Mouse (Mus musculus) limb, embryonic 11.5 days (tissue): ENCODE results near the gene 4931429L15Rik. TPM values are rescaled to one million over a fixed set of nuclear protein-coding genes. Genes with fewer than 3 reads are reported as not detected.

Experiments used
- ATAC-seq: fragments of 200-750 bp; cut with Nextera tagmentation; 2 replicates; pipeline ENCODE4 v1.8.0; 2017; ENCODE audit warnings: low read depth; ENCODE audit not compliant: insufficient number of reproducible peaks, low FRiP score, low TSS enrichment
- DNase-seq: peaks from one replicate; pipeline ENCODE4 v3.0.0-alpha.2; 2015; ENCODE audit warnings: low spot score
- H3K27ac ChIP-seq: fragments of 300-500 bp; sonication (generic); replicated peaks from 2 replicates; pipeline ENCODE4 v1.5.1; 2014; ENCODE audit warnings: low read depth, mild to moderate bottlenecking, low read length
- H3K27me3 ChIP-seq: fragments of 300-500 bp; sonication (generic); 2 replicates; pipeline ENCODE4 v1.6.1; 2014; ENCODE audit warnings: mild to moderate bottlenecking, low read length, mixed read lengths; ENCODE audit not compliant: control insufficient read depth, insufficient read depth
- H3K36me3 ChIP-seq: fragments of 300-500 bp; sonication (generic); 2 replicates; pipeline ENCODE4 v1.6.1; 2014; ENCODE audit warnings: mild to moderate bottlenecking, low read length, moderate library complexity, mixed read lengths; ENCODE audit not compliant: control insufficient read depth, insufficient read depth
- H3K4me1 ChIP-seq: fragments of 300-500 bp; sonication (generic); 2 replicates; pipeline ENCODE4 v1.6.1; 2014; ENCODE audit warnings: low read length, mixed read lengths; ENCODE audit not compliant: control insufficient read depth, insufficient read depth
- H3K4me2 ChIP-seq: fragments of 300-500 bp; sonication (generic); 2 replicates; pipeline ENCODE4 v1.6.1; 2014; ENCODE audit warnings: low read depth, mild to moderate bottlenecking, moderate library complexity; ENCODE audit not compliant: severe bottlenecking
- H3K4me3 ChIP-seq: fragments of 300-500 bp; sonication (generic); 2 replicates; pipeline ENCODE4 v1.5.1; 2014; ENCODE audit warnings: low read depth, low read length
- H3K9ac ChIP-seq: fragments of 300-500 bp; sonication (generic); 2 replicates; pipeline ENCODE4 v1.6.1; 2014; ENCODE audit warnings: mild to moderate bottlenecking, low read length
- H3K9me3 ChIP-seq: fragments of 300-500 bp; sonication (generic); 2 replicates; pipeline ENCODE4 v1.6.1; 2016; ENCODE audit warnings: low read length; ENCODE audit not compliant: control insufficient read depth
- WGBS: fragments of 180-500 bp; shearing (Covaris S2); extraction: QIAGEN DNeasy Blood & Tissue Kit; methylation state at CpG from one replicate; pipeline ENCODE4 v1.1.7; 2014; 5-methylcytosine and 5-hydroxymethylcytosine counted together
- polyA plus RNA-seq: library from polyadenylated mRNA; unstranded; fragments of >200 nt; fragmentation: Nextera tagmentation; extraction: Ambion mirVana; gene quantifications from 2 replicates; pipeline ENCODE4 v1.2.1, GENCODE M21; 2014

The 4931429L15Rik gene
- polyA plus RNA-seq, 1 experiment from 2014 or later = 0.08 TPM

- Histone ChIP-seq H3K9me3 (no peaks in the 10 kb centered on the region), H3K4me2 (peak within 1 kb of the TSS; percentile 64), H3K4me3 (peak within 1 kb of the TSS; percentile 92), H3K4me1 (peaks cover 5% of the 10 kb centered on the region), H3K36me3 (peaks cover 15% of the 10 kb centered on the region; the same call in 1 of the 2 replicates), H3K27me3 (no peaks in the 10 kb centered on the region), H3K27ac (peak within 1 kb of the TSS; percentile 87), H3K9ac (peak within 1 kb of the TSS; percentile 88)
- DNase-seq (peak; percentile 93), ATAC-seq (peak; percentile 92)
- under 1% methylated on average over 55 of the region's 55 CpGs for WGBS
Measured at GRCm38 (mm10) chr9:46282631-46283436, 37.0 kb downstream of the 4931429L15Rik start, which contains the start of gene Bud13. TSS of gene Bud13 (plus strand) at chr9:46283008.

GRCm38 (mm10) chr9:46274494-46274893, 45.3 kb downstream of the 4931429L15Rik start:
- WGBS = 86% methylated on average over 9 of the region's 9 CpGs
- Histone ChIP-seq H3K4me2 (no peak overlapping the region), H3K4me1 (0 out of 2 replicates have a peak, but pooled peaks cover 3% of the 10 kb centered on the region), H3K9me3 (no peaks in the 10 kb centered on the region), H3K27ac (no peak overlapping the region), H3K27me3 (peaks cover 4% of the 10 kb centered on the region; the same call in 1 of the 2 replicates), H3K36me3 (peaks cover 11% of the 10 kb centered on the region), H3K4me3 (no peak overlapping the region), H3K9ac (no peak overlapping the region)
- ATAC-seq (no peak), DNase-seq (no peak)

GRCm38 (mm10) chr9:46272677-46273454, 46.9 kb downstream of the 4931429L15Rik start, which contains the start of gene Zpr1:
TSS of gene Zpr1 (plus strand) at chr9:46273064.
- H3K9me3 ChIP-seq = no peaks in the 10 kb centered on the region
- peak within 1 kb of the TSS; percentile 84 for H3K4me2 ChIP-seq
- peaks cover 6% of the 10 kb centered on the region for H3K36me3 ChIP-seq
- H3K27me3 ChIP-seq = peaks cover 4% of the 10 kb centered on the region; the same call in 1 of the 2 replicates
- H3K9ac ChIP-seq = peak within 1 kb of the TSS; percentile 63
- H3K4me1 ChIP-seq = 0 out of 2 replicates have a peak, but pooled peaks cover 3% of the 10 kb centered on the region
- peak; percentile 91 for DNase-seq
- ATAC-seq = peak; percentile 88
- H3K27ac ChIP-seq = no peak within 1 kb of the TSS
- WGBS = 7% methylated on average over 45 of the region's 45 CpGs
- H3K4me3 ChIP-seq = peak within 1 kb of the TSS; percentile 88

DNA sequence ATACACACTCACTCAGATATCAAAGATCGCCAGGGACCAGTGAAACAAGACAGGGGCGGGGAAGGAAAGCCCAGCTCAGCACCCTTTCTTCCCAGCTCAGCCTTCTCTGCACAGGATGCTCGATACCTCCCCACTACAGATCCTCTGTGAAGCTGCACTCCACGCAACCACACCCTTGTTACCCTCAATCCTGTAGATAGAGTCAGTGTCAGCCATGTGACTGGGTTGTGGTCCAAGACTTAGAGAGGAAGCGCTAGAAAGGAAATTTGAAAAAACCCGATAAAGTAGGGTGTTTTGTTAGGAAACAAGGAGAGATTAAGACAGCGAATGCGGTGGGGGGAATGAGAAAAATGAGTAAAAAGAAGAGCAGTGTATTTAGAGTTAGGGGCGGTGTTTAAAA, 47.7 kb downstream of the 4931429L15Rik start:
- Histone ChIP-seq H3K4me2 (no peak overlapping the region), H3K27ac (no peak overlapping the region), H3K36me3 (peaks cover 6% of the 10 kb centered on the region), H3K27me3 (peaks cover 4% of the 10 kb centered on the region; the same call in 1 of the 2 replicates), H3K9ac (no peak overlapping the region), H3K9me3 (no peaks in the 10 kb centered on the region), H3K4me1 (0 out of 2 replicates have a peak, but pooled peaks cover 3% of the 10 kb centered on the region), H3K4me3 (no peak overlapping the region)
- 84% methylated on average over 9 of the region's 9 CpGs for WGBS
- DNase-seq = no peak
- no peak for ATAC-seq

DNA sequence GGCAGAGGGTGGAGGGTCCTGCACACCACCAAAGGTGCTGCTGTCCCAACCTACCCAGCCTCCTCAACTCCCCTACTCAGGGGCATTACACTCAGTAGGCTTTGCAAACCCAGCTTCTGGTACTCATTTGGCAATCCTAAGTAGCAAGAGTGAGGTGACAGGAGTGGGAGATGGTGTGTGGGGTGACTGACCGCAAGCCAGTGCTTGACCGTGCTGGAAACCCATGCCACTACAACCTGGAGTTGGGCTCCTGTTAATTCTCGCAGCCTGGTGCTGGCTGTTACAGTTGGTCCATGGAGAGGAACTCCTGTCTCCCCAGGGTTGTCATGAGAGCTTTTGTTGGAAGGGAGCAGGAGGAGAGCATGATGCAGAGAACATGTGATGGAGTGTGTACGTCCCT, 49.0 kb downstream of the 4931429L15Rik start:
- no peaks in the 10 kb centered on the region for H3K9me3 ChIP-seq
- DNase-seq = no peak
- H3K9ac ChIP-seq = no peak overlapping the region

DNA sequence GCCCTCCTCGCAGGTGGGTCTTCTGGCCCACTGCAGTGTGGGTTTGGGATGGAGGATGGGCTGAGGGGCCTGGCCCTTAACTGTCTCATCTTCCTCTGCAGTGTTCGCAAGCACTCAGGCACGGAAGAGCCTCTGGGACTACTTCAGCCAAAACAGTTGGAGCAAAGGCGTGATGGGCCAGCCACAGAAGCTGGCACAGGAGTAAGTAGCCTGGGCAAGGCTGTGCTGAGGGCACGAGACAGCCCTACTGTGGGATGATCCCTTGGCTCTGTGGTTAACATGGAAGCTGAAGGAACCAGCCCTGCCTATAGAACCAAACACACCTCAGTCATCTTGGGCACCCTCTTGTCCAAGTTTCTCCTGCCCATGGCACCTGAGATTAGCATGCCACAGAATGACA, 50.7 kb downstream of the 4931429L15Rik start:
- H3K9ac ChIP-seq = no peak overlapping the region
- ATAC-seq (no peak), DNase-seq (no peak)
- peaks cover 4% of the 10 kb centered on the region; the same call in 1 of the 2 replicates for H3K27me3 ChIP-seq
- no peak overlapping the region for H3K4me2 ChIP-seq
- H3K9me3 ChIP-seq = no peaks in the 10 kb centered on the region
- whole genome bisulfite sequencing = 91% methylated on average over 5 of the region's 5 CpGs
- H3K36me3 ChIP-seq = no peaks in the 10 kb centered on the region
- H3K27ac ChIP-seq = no peak overlapping the region
- no peak overlapping the region for H3K4me3 ChIP-seq
- 0 out of 2 replicates have a peak, but pooled peaks cover 3% of the 10 kb centered on the region for H3K4me1 ChIP-seq

More for the DNA sequence above, 49.0 kb downstream of the 4931429L15Rik start:
- 0 out of 2 replicates have a peak, but pooled peaks cover 3% of the 10 kb centered on the region for H3K4me1 ChIP-seq
- 89% methylated on average over 4 of the region's 4 CpGs for WGBS
- peaks cover under 1% of the 10 kb centered on the region; the same call in 1 of the 2 replicates for H3K36me3 ChIP-seq
- no peak overlapping the region for H3K4me2 ChIP-seq
- H3K4me3 ChIP-seq = no peak overlapping the region
- H3K27me3 ChIP-seq = peaks cover 4% of the 10 kb centered on the region; the same call in 1 of the 2 replicates
- H3K27ac ChIP-seq = no peak overlapping the region
- ATAC-seq = no peak

- ATAC-seq = no peak
- H3K4me1 ChIP-seq = 0 out of 2 replicates have a peak, but pooled peaks cover 3% of the 10 kb centered on the region
- no peaks in the 10 kb centered on the region for H3K36me3 ChIP-seq
- no peak within 1 kb of the TSS for H3K4me2 ChIP-seq
- 60% methylated on average over 7 of the region's 7 CpGs for WGBS
- H3K4me3 ChIP-seq = no peak within 1 kb of the TSS
- no peak within 1 kb of the TSS for H3K9ac ChIP-seq
- no peaks in the 10 kb centered on the region for H3K9me3 ChIP-seq
- peaks cover 4% of the 10 kb centered on the region; the same call in 1 of the 2 replicates for H3K27me3 ChIP-seq
- no peak for DNase-seq
- H3K27ac ChIP-seq = no peak within 1 kb of the TSS
Measured at GRCm38 (mm10) chr9:46268343-46268873, 51.4 kb downstream of the 4931429L15Rik start, which contains the start of gene Apoa5. TSS of gene Apoa5 (plus strand) at chr9:46268633.

DNA sequence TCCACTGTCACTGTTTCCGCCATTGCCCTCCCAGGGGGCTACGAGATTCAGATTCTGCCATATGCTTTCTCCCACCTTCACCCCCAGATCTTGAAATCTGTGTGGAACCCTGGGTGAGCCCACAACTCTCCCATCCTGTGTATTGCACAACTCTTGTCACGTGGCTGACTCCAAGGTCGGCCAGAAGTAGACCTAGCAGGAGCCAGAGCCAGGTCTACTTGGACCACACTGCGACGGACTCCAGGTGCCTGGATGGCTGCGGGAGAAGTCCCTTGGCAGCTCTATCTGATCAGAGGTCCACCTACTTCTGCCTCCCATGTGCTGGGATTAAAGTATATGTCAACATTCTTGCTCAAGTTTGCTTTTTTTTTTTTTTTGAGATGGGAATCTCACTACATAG, 58.7 kb downstream of the 4931429L15Rik start:
- Histone ChIP-seq H3K9me3 (no peaks in the 10 kb centered on the region), H3K36me3 (no peaks in the 10 kb centered on the region), H3K9ac (no peak overlapping the region), H3K4me1 (no peaks in the 10 kb centered on the region), H3K27me3 (no peaks in the 10 kb centered on the region), H3K4me2 (no peak overlapping the region), H3K4me3 (no peak overlapping the region), H3K27ac (no peak overlapping the region)
- WGBS = 86% methylated on average over 7 of the region's 7 CpGs
- no peak for ATAC-seq
- no peak for DNase-seq
